Mouse (Mus musculus) small intestine, adult 2 months (tissue): ENCODE data around the gene Acot7. TPM values are rescaled to one million over a fixed set of nuclear protein-coding genes. Genes with fewer than 3 reads are reported as not detected.

Source experiments
- H3K27ac ChIP-seq: fragments of 200-500 bp; 2 replicates; pipeline ENCODE4 v1.5.1; 2012; ENCODE audit warnings: low read depth, low read length, control low read depth, inconsistent platforms; ENCODE audit not compliant: insufficient read depth
- H3K27me3 ChIP-seq: fragments of 200-500 bp; 2 replicates; pipeline ENCODE4 v1.6.1; 2012; ENCODE audit warnings: mild to moderate bottlenecking, moderate library complexity, low read length, inconsistent platforms; ENCODE audit not compliant: control insufficient read depth, insufficient read depth
- H3K36me3 ChIP-seq: fragments of 200-500 bp; 2 replicates; pipeline ENCODE4 v1.6.1; 2012; ENCODE audit warnings: mild to moderate bottlenecking, low read length, control low read depth, inconsistent platforms; ENCODE audit not compliant: control insufficient read depth, insufficient read depth
- H3K4me1 ChIP-seq: fragments of 200-500 bp; 2 replicates; pipeline ENCODE4 v1.6.1; 2012; ENCODE audit warnings: low read length, inconsistent platforms, mixed read lengths; ENCODE audit not compliant: control insufficient read depth, insufficient read depth, insufficient read length
- H3K4me3 ChIP-seq: fragments of 200-500 bp; 2 replicates; pipeline ENCODE4 v1.5.1; 2012; ENCODE audit warnings: low read depth, mild to moderate bottlenecking, control low read depth, inconsistent platforms, low read length, moderate library complexity
- CTCF ChIP-seq: fragments of 200-500 bp; IDR thresholded peaks from 2 replicates; pipeline ENCODE4 v1.5.1; 2012; ENCODE audit warnings: low read depth, mild to moderate bottlenecking, control low read depth, inconsistent platforms, low read length, moderate library complexity, mixed read lengths; ENCODE audit not compliant: insufficient replicate concordance, insufficient read length; ENCODE audit errors: extremely low read depth
- POLR2A ChIP-seq: fragments of 200-500 bp; IDR thresholded peaks from 2 replicates; pipeline ENCODE4 v1.6.1; 2012; ENCODE audit warnings: low read depth, mild to moderate bottlenecking, control low read depth, inconsistent platforms, low read length, moderate library complexity
- WGBS: fragments of 180-500 bp; shearing (Covaris S2); methylation state at CpG from one replicate; pipeline ENCODE4 v1.1.7; 2018; 5-methylcytosine and 5-hydroxymethylcytosine counted together
- polyA plus RNA-seq: library from polyadenylated mRNA; depleted of rRNA; stranded (reverse); fragments of >200 nt; gene quantifications from 2 replicates; pipeline ENCODE4 v1.2.3, GENCODE M21; 2012

The Acot7 gene
- polyA plus RNA-seq, 1 experiment: 33.4 TPM

DNA sequence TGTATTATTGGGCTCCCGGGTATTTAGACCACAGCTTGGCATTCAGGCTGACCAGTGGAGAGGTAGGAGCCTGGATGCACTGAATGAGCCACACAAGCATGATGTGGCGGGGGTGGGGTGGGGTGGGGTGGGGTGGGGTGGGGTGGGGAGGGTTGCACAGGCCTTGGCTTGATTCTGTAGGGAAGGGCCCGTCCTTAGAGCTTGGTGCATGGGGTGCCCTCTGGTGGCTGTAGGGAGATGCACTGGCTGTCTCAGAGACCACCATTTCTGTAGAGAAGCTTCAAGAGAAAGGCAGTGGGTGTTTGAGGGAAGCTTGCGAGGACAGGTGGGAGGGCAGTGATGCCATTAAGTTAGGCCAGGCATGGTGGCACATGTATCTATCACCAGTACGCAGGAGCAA is 34.6 kb downstream of the Acot7 start:
- Histone ChIP-seq H3K4me1 (peaks cover 26% of the 10 kb centered on the region), H3K4me3 (no peak overlapping the region), H3K27me3 (no peaks in the 10 kb centered on the region), H3K36me3 (no peaks in the 10 kb centered on the region), H3K27ac (peak overlapping the region; percentile 85)
- TF ChIP-seq POLR2A (no peak), CTCF (peak; percentile 73)
- WGBS: 33% methylated on average over 5 of the region's 5 CpGs

GRCm38 (mm10) chr4:152212974-152213373 is 35.0 kb downstream of the Acot7 start:
- Histone ChIP-seq H3K27ac (no peak overlapping the region), H3K36me3 (no peaks in the 10 kb centered on the region), H3K27me3 (no peaks in the 10 kb centered on the region), H3K4me1 (peaks cover 26% of the 10 kb centered on the region), H3K4me3 (no peak overlapping the region)
- no peak for TF ChIP-seq POLR2A
- no peak for TF ChIP-seq CTCF
- WGBS: 74% methylated on average over 11 of the region's 11 CpGs

- Histone ChIP-seq H3K4me1 (peaks cover 26% of the 10 kb centered on the region), H3K36me3 (peaks cover 2% of the 10 kb centered on the region; the same call in 1 of the 2 replicates), H3K4me3 (peak overlapping the region; percentile 25; the same call in 1 of the 2 replicates), H3K27me3 (no peaks in the 10 kb centered on the region), H3K27ac (peak overlapping the region; percentile 84)
- 37% methylated on average over 6 of the region's 6 CpGs for WGBS
- no peak for TF ChIP-seq POLR2A
- peak; percentile 75; the same call in 1 of the 2 replicates for TF ChIP-seq CTCF
Measured at GRCm38 (mm10) chr4:152213760-152214480, 36.0 kb downstream of the Acot7 start.

GRCm38 (mm10) chr4:152214871-152215415 is 37.0 kb downstream of the Acot7 start:
- TF ChIP-seq CTCF (no peak), POLR2A (no peak; the same call in 1 of the 2 replicates)
- WGBS: 22% methylated on average over 8 of the region's 8 CpGs
- no peaks in the 10 kb centered on the region for H3K27me3 ChIP-seq
- H3K4me3 ChIP-seq: peak overlapping the region; percentile 29
- peak overlapping the region; percentile 90 for H3K27ac ChIP-seq
- peaks cover 2% of the 10 kb centered on the region; the same call in 1 of the 2 replicates for H3K36me3 ChIP-seq
- H3K4me1 ChIP-seq: peaks cover 29% of the 10 kb centered on the region

GRCm38 (mm10) chr4:152219591-152219990 is 41.7 kb downstream of the Acot7 start:
- TF ChIP-seq CTCF: no peak
- TF ChIP-seq POLR2A: no peak
- H3K4me1 ChIP-seq: peaks cover 12% of the 10 kb centered on the region
- no peak overlapping the region for H3K27ac ChIP-seq
- H3K4me3 ChIP-seq: no peak overlapping the region
- peaks cover 8% of the 10 kb centered on the region; the same call in 1 of the 2 replicates for H3K36me3 ChIP-seq
- WGBS: 97% methylated on average over 3 of the region's 3 CpGs
- H3K27me3 ChIP-seq: no peaks in the 10 kb centered on the region

DNA sequence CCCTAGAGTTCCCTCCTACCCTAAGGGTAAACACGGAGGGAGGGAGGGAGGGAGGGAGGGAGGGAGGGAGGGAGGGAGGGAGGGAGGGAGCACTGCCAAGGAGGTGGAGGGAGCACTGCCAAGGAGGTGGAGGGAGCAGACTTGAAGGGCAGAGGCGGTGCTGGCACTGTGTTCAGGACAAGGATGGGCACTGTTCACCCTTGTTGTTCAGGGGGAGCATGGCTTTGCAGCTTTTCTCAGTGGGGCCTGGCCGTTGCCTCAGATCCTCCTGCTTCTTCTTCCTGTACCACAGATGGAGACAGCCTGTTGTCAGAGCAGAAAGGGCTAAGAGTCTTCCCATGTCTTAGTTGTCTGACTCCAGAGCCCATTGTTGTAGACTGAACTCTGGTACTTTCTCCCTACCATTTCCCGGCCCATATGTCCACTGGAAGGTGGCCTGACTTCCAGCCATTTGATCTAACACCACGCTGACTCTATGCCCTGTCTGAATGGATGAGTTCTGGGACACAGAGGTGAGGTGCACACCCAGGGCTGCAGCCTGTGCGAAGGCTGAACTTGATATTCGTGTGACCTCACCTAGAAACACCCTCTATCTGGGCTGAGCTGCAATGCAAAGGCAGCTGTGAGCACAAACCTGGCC is 43.0 kb downstream of the Acot7 start:
- Histone ChIP-seq H3K4me3 (no peak overlapping the region), H3K36me3 (peaks cover 9% of the 10 kb centered on the region; the same call in 1 of the 2 replicates), H3K27me3 (no peaks in the 10 kb centered on the region), H3K4me1 (peaks cover 9% of the 10 kb centered on the region), H3K27ac (no peak overlapping the region)
- 54% methylated on average over 7 of the region's 7 CpGs for WGBS
- TF ChIP-seq POLR2A (no peak), CTCF (no peak)

DNA sequence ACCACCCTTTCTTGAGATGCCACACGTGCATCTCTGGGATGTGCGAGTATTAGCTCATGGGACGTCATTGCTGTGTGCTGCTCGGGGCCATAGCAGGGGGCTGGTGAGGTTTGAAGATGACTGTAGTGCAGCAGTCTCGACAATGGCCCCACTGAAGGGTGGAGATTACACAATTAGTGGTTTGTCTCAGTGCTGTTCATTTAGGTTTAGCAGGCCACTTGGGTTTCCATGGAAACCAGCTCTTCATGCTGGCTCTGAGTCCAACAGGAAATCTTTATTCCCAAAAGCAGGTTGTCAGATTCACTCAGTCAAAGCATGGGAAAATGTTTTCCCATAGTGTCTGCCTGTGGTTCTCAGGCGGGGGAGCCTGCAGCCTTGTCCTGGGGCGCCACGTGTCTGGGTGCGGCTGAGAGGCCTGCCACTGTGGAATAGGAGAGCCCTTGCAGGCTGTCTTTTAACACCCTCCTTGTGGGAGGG is 43.5 kb downstream of the Acot7 start:
- H3K4me1 ChIP-seq: peaks cover 9% of the 10 kb centered on the region
- no peak overlapping the region for H3K27ac ChIP-seq
- WGBS: 61% methylated on average over 9 of the region's 9 CpGs
- TF ChIP-seq CTCF (no peak), POLR2A (no peak)
- no peak overlapping the region for H3K4me3 ChIP-seq
- no peaks in the 10 kb centered on the region for H3K27me3 ChIP-seq
- peaks cover 9% of the 10 kb centered on the region; the same call in 1 of the 2 replicates for H3K36me3 ChIP-seq
